Mouse (Mus musculus): Measurements from ENCODE around the gene Ifitm1.

DNA sequence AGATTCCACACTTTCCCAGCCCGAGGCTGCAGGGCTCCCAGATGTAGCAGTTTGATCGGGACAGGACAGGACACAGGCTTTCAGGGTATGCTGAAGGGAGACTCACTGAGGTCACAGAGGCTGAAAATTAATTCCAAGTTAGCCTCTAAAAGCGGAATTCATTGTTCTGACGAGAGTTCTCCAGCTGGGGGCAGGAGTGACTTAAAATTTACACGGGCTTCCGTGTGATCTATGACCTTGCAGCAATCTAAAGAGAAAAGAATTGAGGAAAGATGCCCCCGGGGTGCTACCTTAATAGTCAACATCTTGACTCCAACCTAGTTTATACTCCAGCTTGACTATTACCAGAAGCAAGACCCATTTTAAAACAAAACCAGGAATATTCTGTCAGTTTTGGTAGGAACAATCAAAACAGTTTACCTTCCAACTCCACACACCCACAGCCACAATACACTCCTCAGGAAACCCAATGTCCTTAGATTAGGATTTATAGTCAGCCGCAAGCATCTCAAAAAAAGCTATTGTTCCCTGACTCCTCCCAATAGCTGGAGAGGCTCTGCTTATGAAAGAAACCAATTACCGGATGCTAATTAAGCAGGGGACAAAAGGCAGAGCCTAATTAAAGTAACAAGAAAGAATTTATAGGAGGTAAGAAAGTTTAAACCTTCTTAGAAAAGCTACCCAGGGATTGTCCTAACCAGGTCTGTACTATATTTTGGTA, 7.7 kb upstream of the Ifitm1 start:
- peak; percentile 34 for TF ChIP-seq CTCF (conservative IDR thresholded peaks at IDR 0.05; ENCODE audit: low read length)
- TF ChIP-seq POU5F1 (IDR thresholded peaks at IDR 0.05; ENCODE audit: borderline replicate concordance, low read length), result peak; percentile 41; the same call in 1 of the 2 replicates
- TF ChIP-seq NANOG (IDR thresholded peaks at IDR 0.05; ENCODE audit: borderline replicate concordance, low read length), result peak; percentile 99

All from E14TG2a.4 (cell line).